Mouse (Mus musculus) kidney, adult 11 months (tissue): ENCODE data around the gene Gtf2e1.

Experiments used
- DNase-seq: peaks from one replicate; pipeline ENCODE4 v3.0.0; 2022

Gene Gtf2e1

DNA sequence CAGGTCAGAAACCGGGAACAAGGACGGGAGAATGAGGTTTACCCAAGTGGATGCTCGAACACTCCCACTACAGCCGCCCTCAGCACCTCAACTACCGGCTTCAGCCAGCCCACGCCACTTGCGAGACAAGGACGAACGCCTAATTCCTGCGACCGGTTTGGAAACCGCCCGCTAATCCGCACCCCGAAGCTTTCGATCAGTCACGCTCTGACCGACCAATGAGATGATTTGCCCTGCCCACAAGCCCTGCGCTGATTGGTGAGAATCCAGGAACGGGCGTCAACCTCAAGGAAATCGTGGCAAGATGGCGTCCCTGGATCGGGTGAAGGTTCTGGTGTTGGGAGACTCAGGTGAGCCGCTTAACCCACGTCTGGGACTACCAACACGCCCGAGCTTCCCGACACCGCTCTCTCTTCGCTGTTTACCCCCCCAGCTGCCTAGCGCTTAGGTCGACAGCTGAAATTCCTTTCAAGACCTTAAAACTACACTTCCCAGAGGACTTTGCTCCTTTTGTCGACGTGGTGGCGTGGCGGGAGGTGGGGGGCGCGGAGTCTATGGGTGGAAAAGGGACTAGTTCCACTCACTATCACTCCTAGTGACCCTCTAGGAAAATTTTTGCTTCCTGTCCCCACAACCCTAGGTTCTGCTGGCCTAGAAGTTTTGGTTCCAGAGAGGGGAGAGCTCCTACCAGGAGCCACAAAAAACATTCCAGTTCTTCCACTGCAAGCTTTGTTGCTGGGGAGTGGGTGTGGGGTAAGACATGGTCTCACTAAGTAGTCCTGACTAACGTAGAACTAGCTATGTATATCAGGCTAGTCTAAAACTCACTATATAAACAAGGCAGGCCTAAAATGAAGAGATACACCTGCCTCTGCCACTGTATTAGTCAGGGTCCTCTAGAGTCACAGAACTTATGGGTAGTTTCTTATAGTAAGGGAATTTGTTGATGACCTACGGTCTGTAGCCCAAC lies at the start of gene Gtf2e1, which contains the start of gene Rabl3:
TSS of gene Gtf2e1 (minus strand) at position 179 of the 970 bp plus-strand sequence.
TSS of gene Rabl3 (plus strand) at position 275 of the 970 bp plus-strand sequence.
- peak; percentile 98 for DNase-seq

DNA sequence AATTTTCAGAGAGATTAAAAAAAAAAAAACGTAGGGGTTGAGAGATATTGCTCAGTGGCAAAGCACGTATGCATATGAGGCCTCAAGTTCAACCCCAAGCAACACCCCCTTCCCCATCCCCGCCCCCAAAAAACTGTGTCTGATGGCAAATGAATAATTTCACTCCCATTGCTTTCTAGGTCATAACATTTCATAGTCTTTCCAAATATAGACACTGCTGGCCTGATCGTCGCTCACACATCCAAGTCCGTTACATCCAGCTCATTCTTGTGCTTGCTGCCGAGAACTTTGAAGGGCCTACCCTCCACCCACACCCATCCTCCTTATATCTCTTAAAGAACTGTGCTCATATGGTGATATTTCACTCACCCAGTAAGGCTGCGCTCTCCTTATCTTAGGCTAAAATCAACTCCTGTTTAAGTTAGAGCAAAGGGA lies 45.6 kb upstream of the Gtf2e1 start:
- DNase-seq, result no peak

DNA sequence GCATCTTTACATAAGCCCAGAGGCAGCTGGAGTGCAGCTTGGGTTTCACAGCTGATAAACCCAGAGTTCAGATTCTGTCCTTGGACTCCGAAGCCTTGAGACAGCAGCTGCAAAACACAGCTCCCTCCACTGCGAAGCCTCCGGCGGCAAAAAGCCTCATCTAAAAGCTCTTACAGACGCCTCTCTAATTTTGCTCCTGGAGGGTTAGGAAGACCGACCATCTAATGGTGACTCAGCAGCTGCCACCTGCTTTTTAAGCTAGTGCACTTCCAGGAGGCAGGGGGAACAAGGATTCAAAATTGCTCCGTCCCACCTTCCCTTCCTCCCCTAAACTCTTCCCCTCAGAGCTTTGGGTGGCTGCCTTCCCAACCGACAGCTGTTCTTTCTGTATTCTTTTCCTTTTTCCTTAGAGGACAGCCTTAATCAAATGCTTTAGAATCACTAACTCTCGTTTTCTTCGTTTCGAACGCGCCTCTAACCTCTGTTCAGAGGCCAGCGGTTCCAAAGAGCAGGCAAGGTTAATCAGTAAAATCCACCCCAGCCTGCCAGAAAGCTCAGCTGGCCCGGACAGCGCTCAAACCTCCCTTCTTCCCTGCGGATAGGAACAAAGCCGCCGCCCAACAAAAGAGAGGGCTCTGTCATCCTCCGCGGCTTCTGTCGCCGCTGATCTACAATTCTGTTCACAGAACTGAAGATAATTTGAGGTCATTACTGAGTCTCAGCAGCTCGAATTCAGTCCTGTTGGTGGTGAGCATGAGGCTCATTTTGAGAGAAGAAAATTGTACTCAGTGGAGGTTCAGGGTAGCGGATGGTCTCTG lies 44.8 kb upstream of the Gtf2e1 start:
- peak; percentile 83 for DNase-seq

DNA sequence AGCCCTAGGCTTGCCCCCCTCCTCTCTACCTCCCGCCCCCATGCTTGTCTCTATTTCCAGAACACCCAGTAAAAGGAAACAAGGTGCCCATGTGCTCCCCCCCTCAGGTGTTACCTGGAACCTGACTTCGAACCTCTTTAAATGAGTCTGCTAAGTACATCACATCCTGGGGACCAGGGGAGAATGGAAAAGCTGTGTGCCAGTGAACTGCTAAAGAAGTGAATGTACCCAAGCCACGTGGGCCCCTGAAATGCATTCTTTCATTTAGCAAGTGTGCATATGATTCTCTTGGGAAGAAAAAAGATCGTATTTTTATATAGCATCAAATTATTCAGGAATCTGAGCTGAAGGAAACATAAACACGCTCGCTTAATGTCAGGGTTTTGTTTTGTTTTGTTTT lies 44.2 kb upstream of the Gtf2e1 start:
- DNase-seq, result no peak

DNA sequence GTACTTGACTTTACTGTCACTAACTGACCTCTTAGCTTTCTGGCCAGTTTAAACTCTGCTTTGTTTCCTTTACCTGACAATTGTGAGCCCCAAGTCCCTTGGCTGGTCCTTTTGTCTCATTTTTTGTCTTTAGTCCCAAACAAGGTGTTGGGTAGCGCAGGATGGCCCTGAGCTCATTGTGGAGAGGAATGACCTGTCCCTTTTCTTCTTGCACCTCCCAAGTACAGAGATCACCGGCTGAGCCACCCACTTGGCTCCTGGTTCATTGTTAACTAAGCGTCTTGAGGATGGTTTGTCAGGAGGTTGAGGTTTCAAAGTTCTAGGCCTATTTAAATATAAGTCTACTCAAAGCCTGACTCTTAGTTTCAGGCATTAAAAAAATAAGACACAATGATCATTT lies 43.7 kb upstream of the Gtf2e1 start:
- peak; percentile 81 for DNase-seq

DNA sequence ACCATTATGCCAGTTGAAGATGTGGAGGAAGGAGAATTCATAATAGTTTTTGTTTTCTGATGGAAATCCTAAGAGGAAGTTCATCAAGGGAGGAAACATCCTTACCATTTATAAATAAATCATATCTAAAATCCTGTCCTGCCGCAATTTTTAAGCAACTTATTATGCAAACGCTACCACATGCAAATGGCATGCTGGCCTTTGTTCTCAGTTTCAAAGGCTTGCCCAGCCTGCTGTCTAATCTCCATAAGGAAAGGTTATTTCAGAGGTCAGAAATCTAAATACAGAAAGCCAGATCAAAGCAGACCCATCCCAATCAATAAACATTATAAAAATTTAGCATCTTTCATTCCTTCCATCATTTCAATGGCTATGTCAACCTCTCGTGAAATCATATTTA lies 42.3 kb upstream of the Gtf2e1 start:
- no peak for DNase-seq

DNA sequence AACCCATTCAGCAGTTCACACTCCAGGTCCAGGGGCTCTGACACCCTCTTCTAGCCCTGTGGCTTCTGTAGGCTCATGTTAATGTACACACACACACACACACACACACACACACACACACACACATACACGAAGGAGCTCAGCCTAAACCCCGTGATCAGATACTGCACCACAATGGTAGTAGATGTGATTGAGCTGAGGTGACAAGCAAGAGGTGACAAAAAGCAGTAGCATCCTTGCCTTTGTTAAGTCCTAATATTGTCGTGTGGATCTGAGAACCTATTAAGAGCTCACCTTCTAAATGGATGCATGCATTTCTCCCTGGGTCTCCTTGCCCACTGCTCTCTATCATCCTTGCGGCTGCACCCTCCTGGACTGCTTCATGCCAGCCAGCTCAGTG lies 41.1 kb upstream of the Gtf2e1 start:
- DNase-seq, result no peak

DNA sequence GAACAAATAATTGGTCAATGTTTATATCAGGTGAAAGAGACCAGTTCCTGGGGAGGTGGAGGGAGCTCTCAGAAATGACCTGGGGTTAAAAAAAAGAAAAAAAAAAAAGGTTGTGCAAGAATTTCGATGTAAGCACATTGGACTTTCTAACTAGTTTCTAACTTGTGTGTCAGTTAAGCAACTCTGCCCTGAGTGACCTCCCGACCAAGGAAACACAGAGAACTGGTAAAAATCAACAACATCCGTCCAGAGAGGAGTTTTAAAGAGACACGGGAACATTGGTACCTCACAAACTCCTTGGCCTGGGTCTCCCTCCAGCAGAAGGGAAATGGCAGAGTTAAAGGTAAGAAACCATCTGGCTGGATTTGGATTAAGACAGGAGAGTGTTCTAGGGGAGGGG lies 40.4 kb upstream of the Gtf2e1 start, which contains the start of gene Hgd:
TSS of gene Hgd (plus strand) at position 160 of the 400 bp plus-strand sequence.
- DNase-seq, result peak; percentile 71

DNA sequence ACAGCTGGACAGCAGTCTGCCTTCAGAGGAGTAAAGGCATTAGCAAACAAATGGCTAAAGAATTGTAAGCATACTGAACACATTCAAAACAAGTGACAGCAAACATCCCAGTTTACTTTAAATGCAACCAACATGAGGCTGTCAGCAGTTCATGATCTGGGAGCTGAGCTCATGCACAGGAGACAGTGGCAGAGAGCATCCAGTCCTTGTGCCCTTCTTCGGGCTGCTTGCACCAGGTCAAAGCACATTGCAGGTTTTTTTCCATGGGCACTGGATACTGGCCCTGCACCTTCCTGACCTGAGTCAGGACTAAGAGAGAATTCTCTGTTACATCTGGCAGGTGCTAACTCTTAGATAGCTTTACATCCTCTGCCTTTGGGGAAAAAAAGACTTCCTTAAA lies 40.0 kb upstream of the Gtf2e1 start:
- DNase-seq, result peak; percentile 51

DNA sequence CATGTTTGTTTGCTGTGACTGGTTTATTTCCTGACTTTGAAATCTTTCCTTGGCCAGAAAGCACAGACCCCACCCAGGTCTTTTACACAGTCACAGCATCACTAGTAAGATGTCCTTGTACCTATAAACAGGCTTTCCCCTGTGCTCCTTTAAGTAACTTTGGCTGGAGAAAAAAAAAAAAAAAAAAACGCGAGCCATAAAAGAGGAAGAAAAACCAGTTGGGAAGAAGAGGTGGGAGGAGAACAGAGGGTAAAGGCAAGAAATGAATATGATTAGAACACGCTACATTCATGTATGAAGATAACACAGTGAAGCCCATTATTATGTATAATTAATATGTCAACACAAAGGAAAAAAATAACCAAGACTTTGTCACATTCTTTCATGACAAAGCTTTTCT lies 35.7 kb upstream of the Gtf2e1 start:
- no peak for DNase-seq

DNA sequence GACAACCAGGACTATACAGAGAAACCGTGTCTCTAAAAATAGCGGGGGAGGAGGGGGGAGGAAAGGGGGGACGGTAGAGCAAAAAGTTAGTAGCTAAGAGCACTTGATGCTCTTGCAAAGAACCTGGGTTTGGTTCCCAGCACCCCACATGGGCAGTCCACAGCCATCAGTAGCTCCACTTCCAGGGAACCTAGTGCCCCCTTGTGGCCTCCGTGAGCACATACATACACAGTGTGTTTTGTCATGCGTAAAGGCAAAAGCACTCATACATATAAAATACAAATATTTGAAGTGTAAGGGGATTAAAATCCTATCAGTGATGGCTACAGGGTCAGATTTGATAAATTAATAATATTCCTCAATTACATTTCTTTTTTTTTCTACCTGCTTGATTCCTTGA lies 33.5 kb upstream of the Gtf2e1 start:
- DNase-seq, result no peak

DNA sequence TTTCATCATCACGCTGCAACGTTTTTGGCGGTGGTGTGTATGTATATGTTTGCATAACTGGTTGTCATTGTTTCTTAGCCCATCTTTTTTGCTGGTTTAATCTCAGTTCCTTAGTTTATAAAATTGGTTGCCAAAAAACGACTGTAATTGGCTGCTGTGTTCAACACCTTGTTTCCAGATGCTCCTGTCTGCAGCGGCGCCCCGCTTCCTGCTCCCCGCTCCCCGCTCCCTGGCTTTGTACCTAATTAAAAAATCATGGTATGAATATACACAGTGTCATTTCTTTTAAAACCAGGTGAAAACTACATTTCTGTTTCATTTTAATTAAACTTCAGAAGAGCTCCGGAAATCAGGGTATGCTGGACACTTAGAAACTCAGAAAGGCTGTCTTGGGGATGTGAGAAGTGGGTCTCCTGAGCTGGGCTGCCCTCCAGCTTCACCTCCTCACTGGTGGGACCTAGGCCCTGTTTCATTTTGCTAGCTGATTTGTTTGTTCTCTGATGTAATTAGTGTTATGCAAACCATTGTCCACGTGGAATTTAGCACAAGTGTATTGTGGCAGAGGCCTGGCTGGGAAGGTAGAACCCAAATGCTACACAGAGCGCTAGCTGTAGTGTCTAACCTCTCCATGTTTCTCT lies 32.6 kb upstream of the Gtf2e1 start:
- no peak for DNase-seq

DNA sequence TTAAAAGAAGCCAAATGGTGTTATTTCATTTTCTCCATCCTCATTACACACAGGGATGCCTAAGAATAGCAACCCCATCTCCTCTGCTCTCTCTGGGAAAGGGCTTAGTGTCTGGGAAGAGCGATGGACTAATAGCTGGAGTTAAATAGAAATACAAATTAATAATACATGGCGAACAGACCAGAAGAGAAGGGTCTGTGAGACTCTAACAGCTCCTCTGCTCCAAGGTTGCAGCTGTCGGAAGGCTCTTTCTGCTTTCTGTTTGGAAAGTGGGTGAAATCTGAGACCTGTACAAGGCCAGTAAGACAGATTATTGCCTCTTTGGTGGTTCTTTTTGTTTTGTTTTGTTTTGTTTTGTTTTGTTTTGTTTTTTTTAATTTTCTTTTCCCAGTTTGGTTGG lies 32.0 kb upstream of the Gtf2e1 start:
- no peak for DNase-seq

DNA sequence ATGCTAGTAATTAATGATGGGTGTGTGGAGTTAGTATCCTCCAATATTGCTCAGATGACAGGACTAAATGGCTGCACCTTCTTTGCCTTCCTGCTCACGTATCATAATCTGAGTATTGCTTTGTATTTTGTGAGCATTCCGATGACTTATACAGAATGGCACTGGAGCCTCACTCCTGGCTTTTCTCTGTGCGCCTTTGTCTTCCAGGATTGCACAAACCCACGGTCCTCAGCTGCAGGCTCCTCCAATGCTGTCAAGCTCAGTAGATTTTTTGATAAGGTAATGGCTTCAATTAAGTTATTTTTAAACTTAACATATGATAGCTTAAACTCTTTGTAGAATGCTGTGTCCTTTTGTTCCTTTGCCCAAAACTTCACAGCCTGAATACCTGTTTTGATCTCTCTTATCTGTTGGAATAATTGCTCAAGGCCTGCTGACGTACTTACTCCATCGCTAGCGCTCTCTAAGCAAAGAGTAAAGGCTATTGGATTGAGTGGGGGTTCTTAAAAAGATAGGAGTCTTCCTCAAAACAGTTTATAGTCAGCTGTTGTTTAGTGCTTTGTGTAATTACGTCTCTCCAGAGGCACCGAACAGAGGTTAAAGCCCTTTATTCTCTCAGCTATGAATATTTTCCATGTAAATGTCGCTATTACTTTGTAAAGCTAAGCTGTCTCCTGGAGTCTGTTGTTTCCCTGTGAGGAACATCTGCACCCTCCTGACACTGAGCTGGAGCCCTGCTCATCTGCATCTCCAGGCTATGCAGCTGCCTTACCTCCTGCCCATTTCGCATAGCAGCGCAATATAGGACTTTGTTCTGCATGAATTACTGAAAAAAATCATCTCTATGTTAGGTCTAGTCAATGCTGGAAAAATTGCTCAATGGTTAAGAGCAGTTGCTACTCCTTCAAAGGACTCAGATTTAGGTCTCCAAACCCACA lies 27.8 kb upstream of the Gtf2e1 start:
- no peak for DNase-seq

DNA sequence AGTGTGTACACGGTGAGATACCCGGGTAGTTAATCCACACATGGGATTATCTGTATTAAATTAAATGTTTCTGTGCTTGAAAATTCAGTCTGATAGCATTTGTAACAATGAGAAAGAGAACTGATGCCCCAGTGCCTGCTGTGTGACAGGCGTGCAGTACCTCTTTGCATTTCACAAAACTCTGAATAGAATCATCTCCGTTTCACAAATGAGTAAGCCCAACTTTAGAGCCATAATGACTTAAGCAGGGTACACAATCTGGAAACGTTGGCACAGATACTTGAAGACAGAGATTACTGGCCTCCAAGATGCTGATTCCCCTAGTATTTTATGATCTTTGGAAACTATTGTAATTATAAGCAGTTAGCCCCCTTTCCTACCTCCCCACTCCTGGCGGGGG lies 26.5 kb upstream of the Gtf2e1 start:
- no peak for DNase-seq

DNA sequence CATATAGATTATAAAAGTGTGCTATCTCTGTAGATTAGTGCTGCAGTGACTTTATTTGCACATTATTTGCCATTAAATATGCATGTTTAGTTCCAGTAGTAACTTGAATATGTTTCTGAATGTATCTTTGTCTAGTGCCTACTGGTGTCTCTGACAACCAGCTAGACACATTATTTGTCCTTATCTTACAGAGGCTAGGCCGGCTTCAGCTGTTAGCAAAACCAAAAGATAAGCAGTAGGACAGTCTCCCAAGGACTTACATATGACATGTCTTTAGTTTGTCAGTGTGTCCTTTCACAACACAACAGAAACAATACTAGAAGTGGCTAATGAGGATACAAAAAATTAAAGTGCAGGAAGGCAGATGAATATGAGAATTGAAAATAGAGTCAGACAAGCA lies 25.5 kb upstream of the Gtf2e1 start:
- DNase-seq, result no peak

DNA sequence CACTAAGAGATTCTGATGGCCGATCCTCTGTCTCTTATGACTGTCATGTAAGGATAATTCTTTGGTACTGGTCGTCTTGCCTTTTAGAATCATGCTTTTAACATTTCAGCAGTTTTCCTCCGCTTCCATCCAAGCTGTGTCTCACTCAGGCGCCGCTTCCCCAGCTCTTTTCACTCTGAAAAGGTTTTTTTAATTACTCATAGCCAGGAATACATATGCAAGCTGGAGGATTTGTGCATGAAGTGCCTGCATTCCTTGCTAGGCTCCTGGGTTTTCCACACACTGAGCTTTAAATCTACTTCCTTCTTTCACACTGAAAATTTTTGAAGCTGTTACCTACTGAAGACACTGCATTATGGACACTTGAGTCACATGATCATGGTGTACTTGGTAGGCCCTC lies 23.4 kb upstream of the Gtf2e1 start:
- DNase-seq, result no peak

DNA sequence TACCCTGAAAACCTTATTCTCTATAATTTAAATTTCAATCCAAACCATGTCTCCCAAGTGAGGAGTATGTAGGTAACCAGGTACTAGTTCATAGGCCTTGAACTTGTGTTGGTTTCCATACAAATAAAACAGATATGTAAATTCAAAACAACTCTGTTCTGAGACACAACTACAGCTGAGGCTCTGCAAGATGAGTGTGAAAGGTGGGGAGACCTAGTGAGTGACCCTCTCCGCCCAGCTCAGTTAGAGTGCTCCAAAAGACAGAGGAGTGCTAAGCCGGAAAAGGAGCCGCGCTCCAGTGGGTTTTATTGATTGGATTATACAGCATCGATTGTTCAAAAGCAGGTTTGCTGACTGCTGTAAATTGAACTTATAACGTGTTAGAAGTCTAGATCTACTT lies 22.8 kb upstream of the Gtf2e1 start:
- no peak for DNase-seq

DNA sequence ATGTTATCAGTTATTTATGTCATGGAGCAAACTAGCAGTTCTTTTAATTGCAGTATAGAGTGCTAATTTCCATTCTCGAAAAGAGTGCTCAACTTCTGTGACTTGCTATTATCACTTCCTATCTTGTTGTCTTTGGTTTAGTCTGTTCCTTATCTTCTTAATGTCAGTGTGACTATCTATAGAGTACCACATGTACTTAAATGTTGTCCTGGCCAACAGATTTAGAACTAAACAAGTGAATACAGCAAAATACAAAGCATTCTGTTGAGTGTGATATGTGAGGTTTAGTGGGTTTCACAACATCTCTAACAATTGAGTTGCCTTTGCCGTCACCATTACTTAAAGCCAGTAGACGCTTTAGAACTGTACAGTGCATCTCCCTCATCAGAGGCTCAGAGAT lies 13.2 kb upstream of the Gtf2e1 start:
- DNase-seq, result no peak

DNA sequence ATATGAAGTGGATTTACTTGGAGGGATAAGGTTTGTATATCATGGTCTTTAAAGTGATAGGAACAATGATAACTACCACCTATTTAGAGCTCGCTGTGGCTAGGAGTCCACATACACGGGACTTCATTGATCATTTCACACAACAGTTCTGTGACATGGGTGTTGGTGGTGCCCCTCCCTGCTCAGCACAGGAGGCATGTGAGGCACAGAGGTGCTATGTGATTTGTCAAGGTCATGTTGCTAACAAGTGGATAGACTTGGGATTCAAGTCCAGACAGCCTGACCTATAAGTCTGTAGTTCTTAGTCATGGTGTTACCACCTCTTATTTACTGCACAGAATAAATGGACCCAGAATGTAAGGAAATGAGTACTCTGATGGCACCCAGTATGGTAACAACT lies 11.4 kb upstream of the Gtf2e1 start:
- no peak for DNase-seq

DNA sequence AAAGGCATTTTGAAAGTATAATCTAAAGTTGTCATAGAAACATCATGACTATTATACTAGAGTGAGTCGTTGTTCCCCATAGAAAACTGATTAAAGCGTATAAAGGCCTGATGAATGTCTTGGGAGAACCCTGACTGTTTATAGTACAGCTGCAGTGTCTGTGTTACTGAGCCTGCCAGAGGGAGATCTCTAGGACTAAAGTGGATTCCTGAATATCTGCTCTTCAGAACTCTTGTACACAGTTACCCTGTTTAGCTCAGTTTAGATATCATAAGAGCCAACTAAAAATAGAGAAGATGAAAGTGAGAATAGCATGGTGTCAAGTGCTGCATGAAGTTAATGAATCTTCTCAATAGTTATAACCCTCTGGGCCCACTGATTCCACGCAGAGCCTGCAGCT lies 10.7 kb upstream of the Gtf2e1 start:
- DNase-seq, result no peak

DNA sequence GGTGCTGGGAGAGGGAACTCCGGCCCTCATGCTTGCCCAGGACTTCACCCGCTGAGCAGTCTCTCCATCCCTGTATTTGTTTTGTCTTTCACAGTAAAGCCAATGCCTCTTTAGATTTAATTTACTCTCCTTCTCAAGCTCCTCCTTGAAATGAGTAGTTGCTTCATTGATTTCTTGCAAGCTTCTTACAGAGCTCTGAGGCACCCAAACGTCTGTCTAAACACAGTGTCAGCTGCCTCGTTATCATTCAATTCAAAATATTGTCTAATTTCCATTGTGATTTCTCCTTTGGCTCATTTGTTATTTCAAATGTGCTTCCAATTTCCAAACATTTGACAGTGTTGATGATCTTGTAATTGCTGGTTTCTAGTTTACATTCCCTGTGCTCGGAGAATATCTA lies 6.7 kb upstream of the Gtf2e1 start:
- DNase-seq, result no peak
